Mouse (Mus musculus) R1 (cell line): ENCODE measurements at regions not wholly inside any gene's neighbourhood (a gene's known extent, or its start where the extent isn't known, plus 50 kb on each side); places are given as distances from the start of the nearest gene placed in this dataset.

Experiments
- DNase-seq: peaks from one replicate; pipeline ENCODE4 v3.0.0-alpha.2; 2018; ENCODE audit warnings: low read depth, low spot score

- DNase-seq, result no peak
Measured at GRCm38 (mm10) chr14:31944682-31945081, 84.1 kb upstream of the Galnt15 start.

GRCm38 (mm10) chr14:31945125-31945524 lies 83.7 kb upstream of the Galnt15 start:
- no peak for DNase-seq

GRCm38 (mm10) chr14:31946032-31946431 lies 82.8 kb upstream of the Galnt15 start:
- no peak for DNase-seq

- no peak for DNase-seq
Measured at GRCm38 (mm10) chr14:31947246-31947645, 81.5 kb upstream of the Galnt15 start.

- no peak for DNase-seq
Measured at GRCm38 (mm10) chr14:31951894-31952293, 76.9 kb upstream of the Galnt15 start.

GRCm38 (mm10) chr14:31953783-31954182 lies 75.0 kb upstream of the Galnt15 start:
- DNase-seq, result no peak

- DNase-seq, result peak; percentile 75
Measured at GRCm38 (mm10) chr14:31954945-31955344, 73.8 kb upstream of the Galnt15 start.

- no peak for DNase-seq
Measured at GRCm38 (mm10) chr14:31957211-31957638, 71.6 kb upstream of the Galnt15 start.

- no peak for DNase-seq
Measured at GRCm38 (mm10) chr14:31960201-31960854, 68.5 kb upstream of the Galnt15 start.

GRCm38 (mm10) chr14:31961442-31961841 lies 67.3 kb upstream of the Galnt15 start:
- no peak for DNase-seq

GRCm38 (mm10) chr14:31963131-31963911 lies 65.5 kb upstream of the Galnt15 start:
- DNase-seq, result peak; percentile 44

- DNase-seq, result no peak
Measured at GRCm38 (mm10) chr14:31964076-31964475, 64.7 kb upstream of the Galnt15 start.

GRCm38 (mm10) chr14:31964831-31965230 lies 64.0 kb upstream of the Galnt15 start:
- no peak for DNase-seq

GRCm38 (mm10) chr14:31969531-31969930 lies 59.3 kb upstream of the Galnt15 start:
- no peak for DNase-seq

GRCm38 (mm10) chr14:31970245-31970830 lies 58.5 kb upstream of the Galnt15 start:
- no peak for DNase-seq

- DNase-seq, result no peak
Measured at GRCm38 (mm10) chr14:31970851-31971250, 57.9 kb upstream of the Galnt15 start.

GRCm38 (mm10) chr14:31973702-31974101 lies 55.1 kb upstream of the Galnt15 start:
- no peak for DNase-seq

GRCm38 (mm10) chr14:31978196-31978595 lies 50.6 kb upstream of the Galnt15 start:
- DNase-seq, result no peak

GRCm38 (mm10) chr14:31978690-31979089 lies 50.1 kb upstream of the Galnt15 start:
- no peak for DNase-seq
